18 mouse cellular contexts compared by ENCODE assay signal in genomic region chr10:41599051-41599450, GRCm38 (mm10).
DNase-seq lines count a peak whose midpoint lies in the region; ATAC-seq lines count a peak whose summit lies in the region.
"Had no signal": no experiment of that assay in that cellular context is flagged by ENCODE, and none has a peak within 500 bp of the region (broad histone marks: within the 10 kb centered on the region; RNA-seq: fewer than 3 reads in every experiment).

No protein-coding gene starts in this region.

- ATAC-seq in heart, embryonic 16.5 days (replicated peaks; ENCODE audit: extremely low read depth, insufficient read depth, low FRiP score): no peak
- ATAC-seq: forebrain, embryonic 16.5 days; intestine, postnatal 0 days; midbrain, embryonic 16.5 days had no signal

- H3K4me3 ChIP-seq in heart, embryonic 16.5 days (ENCODE audit: low read length): no peak overlapping the region
- H3K4me3 ChIP-seq: erythroblast, embryonic 14.5 days; liver, embryonic 13.5 days; megakaryocyte, embryonic 14.5 days had no signal

- H3K9me3 ChIP-seq in heart, embryonic 16.5 days (replicated peaks; ENCODE audit: control insufficient read depth, low read length): no peaks in the 10 kb centered on the region
- H3K9me3 ChIP-seq: G1E; liver, embryonic 13.5 days; megakaryocyte, embryonic 14.5 days had no signal

- H3K4me2 ChIP-seq in heart, embryonic 16.5 days (ENCODE audit: low read depth, low read length): no peak overlapping the region
- H3K4me2 ChIP-seq: hindbrain, embryonic 14.5 days; liver, embryonic 13.5 days had no signal

- H3K4me1 ChIP-seq in heart, embryonic 16.5 days (ENCODE audit: control insufficient read depth, insufficient read depth, low read length): peaks cover 34% of the 10 kb centered on the region

- intact Hi-C loops in gastrocnemius, postnatal 14 days (cut with DNase I; ENCODE audit: low total_unique reads): no loop called here

- H3K36me3 ChIP-seq in heart, embryonic 16.5 days (ENCODE audit: control insufficient read depth, insufficient read depth): no peaks in the 10 kb centered on the region
- H3K36me3 ChIP-seq: G1E; liver, embryonic 13.5 days had no signal

- DNase-seq in heart, postnatal 4 days: no peak
- DNase-seq in cerebellum, adult 11-12 months: peak; percentile 56
- DNase-seq in cerebellum, postnatal 10 days: peak; percentile 34 to 37
- DNase-seq in gastrocnemius, postnatal 14 days: peak; percentile 33
- DNase-seq in lung, postnatal 36 days: no peak
- DNase-seq in Muller cell, postnatal 12 days (ENCODE audit: inconsistent ontology term): no peak
- no peak for DNase-seq in spleen, postnatal 14 days (ENCODE audit: low spot score in 2 of 2)
- DNase-seq: adrenal gland, adult 8-10 months; layer of hippocampus, postnatal 36 days; liver, embryonic 13.5 days had no signal

- peak overlapping the region; percentile 49; the same call in 1 of the 2 replicates for H3K9ac ChIP-seq in heart, embryonic 16.5 days (ENCODE audit: low read length)
- H3K9ac ChIP-seq: hindbrain, embryonic 14.5 days; liver, embryonic 13.5 days had no signal

- H3K27me3 ChIP-seq in heart, embryonic 16.5 days (ENCODE audit: control insufficient read depth, insufficient read depth, low read length): no peaks in the 10 kb centered on the region
- H3K27me3 ChIP-seq: liver, embryonic 13.5 days; megakaryocyte, embryonic 14.5 days had no signal

- H3K27ac ChIP-seq in heart, embryonic 16.5 days (ENCODE audit: low read length): peak overlapping the region; percentile 89
- H3K27ac ChIP-seq: hindbrain, embryonic 14.5 days; liver, embryonic 13.5 days had no signal

- 57% methylated on average over 9 of the region's 9 CpGs for WGBS in heart, embryonic 16.5 days

Comparison
In these comparisons a context has a peak if more than half of its experiments do, and no peak if none do; other contexts are left out.
1. DNase-seq: peak in cerebellum, adult 11-12 months (single experiment), cerebellum, postnatal 10 days (2 of 2) and gastrocnemius, postnatal 14 days (single experiment); none in heart, postnatal 4 days (single experiment), lung, postnatal 36 days (single experiment), Muller cell, postnatal 12 days (single experiment) and spleen, postnatal 14 days (0 of 2).